Mouse (Mus musculus) G1E (cell line): Measurements from ENCODE around the gene Arap2. TPM values are rescaled to one million over a fixed set of nuclear protein-coding genes. Genes with fewer than 3 reads are reported as not detected.

ENCODE experiments used
- ATAC-seq: 2 replicates; pipeline ENCODE4 v1.8.0; 2016; ENCODE audit warnings: mild to moderate bottlenecking; ENCODE audit not compliant: insufficient number of reproducible peaks, poor library complexity, low FRiP score, severe bottlenecking; ENCODE audit errors: extremely low read depth
- DNase-seq: peaks from one replicate; pipeline ENCODE4 v3.0.0; 2012; ENCODE audit warnings: low spot score
- H3K27me3 ChIP-seq: 2 replicates; pipeline ENCODE4 v1.6.1; 2012; ENCODE audit warnings: mild to moderate bottlenecking, low read length, inconsistent platforms; ENCODE audit not compliant: insufficient read depth
- H3K36me3 ChIP-seq: replicated peaks from 2 replicates; pipeline ENCODE3; 2012; ENCODE audit warnings: mild to moderate bottlenecking, inconsistent platforms
- H3K4me1 ChIP-seq: 2 replicates; pipeline ENCODE4 v1.6.1; 2012; ENCODE audit warnings: low read depth, low read length, inconsistent platforms, mixed read lengths; ENCODE audit not compliant: insufficient read depth
- H3K4me3 ChIP-seq: 2 replicates; pipeline ENCODE4 v1.5.1; 2012; ENCODE audit warnings: low read depth, mild to moderate bottlenecking, inconsistent platforms, low read length, moderate library complexity, mixed read lengths
- H3K9me3 ChIP-seq: replicated peaks from 2 replicates; pipeline ENCODE4 v1.6.1; 2012; ENCODE audit warnings: inconsistent platforms
- CTCF ChIP-seq: IDR thresholded peaks from 2 replicates; pipeline ENCODE4 v1.5.1; 2012; ENCODE audit warnings: low read depth, low read length, inconsistent platforms, mixed read lengths
- GATA1 ChIP-seq: IDR thresholded peaks from 2 replicates; pipeline ENCODE4 v1.6.1; 2012; ENCODE audit warnings: borderline replicate concordance, low read length, inconsistent platforms, mixed read lengths
- GATA2 ChIP-seq: IDR thresholded peaks from 2 replicates; pipeline ENCODE4 v1.6.1; 2012; ENCODE audit warnings: low read depth, low read length, inconsistent platforms, borderline replicate concordance
- POLR2AphosphoS5 ChIP-seq: IDR thresholded peaks from 2 replicates; pipeline ENCODE4 v1.6.1; 2012; ENCODE audit warnings: low read depth, low read length, inconsistent platforms; ENCODE audit not compliant: insufficient replicate concordance
- TAL1 ChIP-seq: conservative IDR thresholded peaks from 2 replicates; pipeline ENCODE4 v1.6.1; 2012; ENCODE audit warnings: low read depth, low read length, inconsistent platforms, mixed read lengths
- polyA plus RNA-seq: library from polyadenylated mRNA; stranded (reverse); fragments of >175 nt; gene quantifications from 2 replicates; pipeline ENCODE4 v1.2.3, GENCODE M21; 2012
- total RNA-seq, 2 experiments: library from RNA; stranded (forward) in 1 of 2; stranded (reverse) in 1 of 2; fragments of 200-1000 nt in 1 of 2; fragments of >200 nt in 1 of 2; fragmentation: Nextera tagmentation in 1 of 2; gene quantifications; 2 replicates each; pipeline ENCODE4 v1.2.3; 2014 to 2017

Gene Arap2
- total and polyA plus RNA-seq, 3 experiments = 1.0 TPM; not detected in 2

DNA sequence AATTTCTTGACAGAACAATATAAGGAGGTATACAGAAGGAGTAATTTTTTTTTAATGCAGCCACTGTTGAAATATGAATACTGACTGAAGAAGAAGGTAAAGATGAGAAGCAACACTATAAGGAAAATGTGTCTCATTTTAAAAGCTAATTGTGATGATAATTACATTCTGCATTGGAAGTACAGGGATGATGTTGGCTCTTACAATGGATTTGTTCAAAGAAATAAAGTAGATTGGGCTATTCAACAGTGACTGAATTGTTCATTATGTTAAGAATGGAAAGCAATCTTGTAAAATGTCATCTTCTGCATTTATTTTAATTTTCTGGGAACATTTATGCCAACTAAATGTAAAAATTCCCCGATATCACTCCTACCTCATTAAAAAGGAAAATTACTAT lies 178.6 kb downstream of the Arap2 start:
- H3K9me3 ChIP-seq = no peaks in the 10 kb centered on the region
- no peaks in the 10 kb centered on the region for H3K27me3 ChIP-seq
- TF ChIP-seq TAL1 (no peak), GATA1 (no peak), CTCF (no peak), POLR2AphosphoS5 (no peak), GATA2 (no peak)
- no peak overlapping the region for H3K4me3 ChIP-seq
- no peaks in the 10 kb centered on the region for H3K4me1 ChIP-seq
- DNase-seq (no peak), ATAC-seq (no peak)
- H3K36me3 ChIP-seq = no peaks in the 10 kb centered on the region

GRCm38 (mm10) chr5:62582643-62583042 lies 183.3 kb downstream of the Arap2 start:
- Histone ChIP-seq H3K27me3 (no peaks in the 10 kb centered on the region), H3K36me3 (no peaks in the 10 kb centered on the region), H3K4me1 (no peaks in the 10 kb centered on the region), H3K9me3 (no peaks in the 10 kb centered on the region), H3K4me3 (no peak overlapping the region)
- ATAC-seq = no peak
- TF ChIP-seq GATA2 (no peak), TAL1 (no peak), POLR2AphosphoS5 (no peak), GATA1 (no peak), CTCF (no peak)
- no peak for DNase-seq

DNA sequence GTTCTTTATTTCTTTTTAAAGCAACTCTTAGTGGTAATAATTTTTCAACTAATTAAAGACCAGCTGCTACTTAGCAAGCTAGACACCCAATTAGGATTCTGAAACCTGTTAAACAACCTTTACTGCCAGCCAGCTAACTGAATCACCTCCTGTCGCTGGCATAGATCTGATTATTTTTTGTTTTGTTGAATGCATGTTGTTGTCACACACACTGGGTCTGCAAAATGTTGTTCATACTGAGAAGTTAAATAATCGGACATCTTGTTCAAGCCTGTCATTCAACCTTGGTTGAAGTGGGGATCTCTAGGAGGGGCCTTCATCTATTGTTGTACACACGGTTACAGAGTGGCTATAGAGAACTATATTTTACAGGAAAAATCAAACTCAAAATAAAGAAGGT lies 184.3 kb downstream of the Arap2 start:
- H3K9me3 ChIP-seq = no peaks in the 10 kb centered on the region
- no peak overlapping the region for H3K4me3 ChIP-seq
- ATAC-seq (no peak), DNase-seq (no peak)
- no peak for TF ChIP-seq GATA1
- TF ChIP-seq GATA2 = no peak
- H3K4me1 ChIP-seq = no peaks in the 10 kb centered on the region
- H3K36me3 ChIP-seq = no peaks in the 10 kb centered on the region
- H3K27me3 ChIP-seq = no peaks in the 10 kb centered on the region

DNA sequence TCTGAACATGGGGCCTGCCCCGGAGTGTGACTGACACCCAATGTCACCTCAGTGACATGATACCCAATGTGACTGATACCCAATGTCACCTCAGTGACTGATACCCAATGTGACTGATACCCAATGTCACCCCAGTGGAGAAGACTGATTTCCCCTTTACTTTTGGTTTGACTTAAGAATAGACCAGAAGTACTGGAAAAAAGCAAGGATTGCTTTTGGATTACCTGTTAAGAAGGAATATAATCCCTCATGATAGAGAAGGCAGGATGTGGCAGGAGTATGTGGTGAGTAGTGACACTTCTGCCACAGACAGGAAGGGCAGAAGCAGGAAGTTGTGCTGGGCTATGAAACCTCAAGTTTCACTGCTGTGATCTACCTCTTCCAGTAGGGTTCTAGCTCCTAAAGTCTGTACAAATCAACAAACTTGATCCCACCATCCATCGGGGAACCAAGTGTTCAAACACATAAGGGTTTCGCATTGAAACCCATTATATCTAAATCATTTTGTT lies 191.6 kb downstream of the Arap2 start:
- Histone ChIP-seq H3K4me3 (no peak overlapping the region), H3K4me1 (no peaks in the 10 kb centered on the region), H3K9me3 (peaks cover 7% of the 10 kb centered on the region; the same call in 1 of the 2 replicates), H3K27me3 (no peaks in the 10 kb centered on the region), H3K36me3 (no peaks in the 10 kb centered on the region)
- no peak for TF ChIP-seq POLR2AphosphoS5
- no peak for TF ChIP-seq GATA2
- no peak for TF ChIP-seq TAL1
- TF ChIP-seq GATA1 = no peak
- TF ChIP-seq CTCF = no peak
- ATAC-seq = no peak
- no peak for DNase-seq

Other genes with a start within 250 kb of the Arap2 start
- gene Dthd1, start 47.7 kb upstream of the Arap2 start, total RNA-seq (2014; fragmentation: Nextera tagmentation) = not detected in 2 replicates
- 0.05 TPM in 1 of 2 replicates, not detected in the other for gene Dthd1, start 47.7 kb upstream of the Arap2 start, total RNA-seq (2017)
- gene Dthd1, start 47.7 kb upstream of the Arap2 start, polyA plus RNA-seq = not detected in 2 replicates